Mouse (Mus musculus) granulocyte monocyte progenitor cell, adult 5-6 weeks (primary cell): ENCODE data around the gene Kcna10. TPM values are rescaled to one million over a fixed set of nuclear protein-coding genes. Genes with fewer than 3 reads are reported as not detected.

Experiments
- ATAC-seq: replicated peaks from 2 replicates; pipeline ENCODE4 v1.8.0; 2016; ENCODE audit warnings: mild to moderate bottlenecking, moderate TSS enrichment, inconsistent platforms; ENCODE audit not compliant: poor library complexity, severe bottlenecking
- total RNA-seq, 2 experiments: library from RNA; stranded (forward) in 1 of 2; stranded (reverse) in 1 of 2; fragments of 200-712, 200-1000 nt in 1 of 2; fragments of >200 nt in 1 of 2; fragmentation: Nextera tagmentation in 1 of 2; gene quantifications; 2 replicates each; pipeline ENCODE4 v1.2.3; 2014 to 2017

The Kcna10 gene
- total RNA-seq, 2 experiments from 2014 or later, result not detected

DNA sequence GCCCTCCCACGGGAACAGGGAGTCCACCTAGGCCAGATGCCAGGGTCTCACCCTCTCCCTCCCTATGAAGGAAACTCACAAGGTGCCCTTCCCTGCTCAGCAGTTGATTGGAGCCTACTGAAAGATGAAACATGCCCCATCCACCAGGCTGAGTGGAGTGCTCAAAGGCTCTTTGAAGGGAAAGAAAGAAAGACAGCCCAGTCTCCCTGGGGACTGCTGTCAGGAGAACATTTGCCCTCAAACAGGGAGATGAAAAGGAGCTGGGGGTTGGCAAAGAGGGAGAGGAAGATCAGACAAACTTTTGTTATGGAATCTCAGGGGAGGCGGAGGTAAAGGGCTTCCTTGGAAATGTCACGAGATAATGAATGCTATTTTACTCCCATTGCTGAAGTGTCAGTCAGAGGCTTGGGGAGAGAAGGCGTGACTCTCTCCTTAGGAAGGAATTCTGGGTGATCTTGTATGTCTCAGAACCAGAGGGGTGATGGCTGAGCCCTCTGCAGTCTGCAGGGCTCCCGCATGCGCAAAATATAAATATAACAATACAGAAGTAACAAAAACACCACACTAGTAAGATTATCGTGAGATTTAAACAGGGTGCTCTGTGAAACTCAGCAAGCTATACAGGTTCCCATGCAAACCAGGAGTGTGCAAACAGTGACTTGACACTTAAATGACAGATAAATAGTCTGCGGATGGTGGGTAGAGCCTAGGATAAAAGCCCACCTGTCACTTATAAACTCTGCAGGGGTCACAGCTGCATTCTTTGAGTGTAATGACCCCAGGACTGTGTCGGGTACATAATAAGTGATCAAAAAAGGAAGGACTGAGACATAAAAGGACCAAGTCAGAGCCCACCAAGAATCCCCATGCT lies 18.7 kb downstream of the Kcna10 start:
- no peak for ATAC-seq

DNA sequence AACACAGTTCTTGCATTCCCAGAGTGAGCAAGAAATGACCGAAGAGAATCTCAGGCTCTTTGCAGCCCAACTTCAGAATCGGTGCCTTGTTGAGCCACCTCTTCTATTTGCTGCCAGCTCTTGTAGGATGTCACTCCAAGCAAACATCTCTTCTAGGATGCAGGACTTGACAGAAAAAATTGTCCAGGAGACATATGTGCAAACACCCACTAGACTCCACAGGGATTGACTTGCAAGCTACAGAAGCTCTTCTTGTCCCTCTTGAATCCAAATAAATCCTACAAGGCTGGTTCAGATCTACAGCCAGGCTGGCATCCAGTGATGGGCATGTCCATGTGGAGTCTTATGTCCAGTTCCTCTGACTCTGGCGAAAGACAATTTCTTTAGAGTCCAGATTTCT lies 21.6 kb downstream of the Kcna10 start:
- no peak for ATAC-seq

DNA sequence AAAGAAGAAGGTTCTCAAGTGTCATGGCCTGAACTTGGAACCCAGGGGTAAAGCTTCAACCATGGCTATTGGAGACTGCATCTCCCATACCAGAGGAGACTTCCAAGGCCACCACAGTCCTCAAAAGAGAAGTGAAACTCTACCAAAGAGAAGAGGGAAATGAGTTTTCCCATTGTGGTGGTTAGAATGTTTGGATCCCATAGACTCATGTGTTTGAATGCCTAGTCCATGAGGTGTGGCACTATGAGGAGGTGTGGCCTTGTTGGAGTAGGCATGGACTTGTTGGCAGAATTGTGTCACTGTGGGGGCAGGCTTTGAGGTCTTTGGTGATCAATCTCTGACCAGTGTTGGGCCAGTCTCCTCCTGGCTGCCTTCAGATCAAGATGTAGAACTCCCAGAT lies 22.3 kb downstream of the Kcna10 start:
- peak; percentile 79 for ATAC-seq

DNA sequence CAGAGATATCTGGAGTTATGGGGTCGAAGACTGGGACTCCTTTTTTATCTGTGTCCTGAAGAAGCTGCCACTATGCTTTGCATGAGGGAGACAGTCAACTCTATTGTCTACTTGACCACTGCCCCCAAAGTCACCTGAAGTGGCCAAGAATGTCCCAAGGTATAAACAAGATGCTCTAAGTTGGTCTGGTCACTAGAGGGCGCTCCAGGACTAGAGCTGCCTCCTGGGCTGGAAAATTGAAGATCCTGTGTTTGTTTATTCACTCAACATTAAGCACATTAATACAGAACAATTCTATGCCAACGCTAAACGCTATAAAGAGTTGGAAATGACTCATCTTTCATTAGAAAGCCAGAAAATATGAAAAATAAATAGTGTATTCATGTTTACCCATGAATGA lies 23.1 kb downstream of the Kcna10 start:
- ATAC-seq, result peak; percentile 34; the same call in 1 of the 2 replicates

DNA sequence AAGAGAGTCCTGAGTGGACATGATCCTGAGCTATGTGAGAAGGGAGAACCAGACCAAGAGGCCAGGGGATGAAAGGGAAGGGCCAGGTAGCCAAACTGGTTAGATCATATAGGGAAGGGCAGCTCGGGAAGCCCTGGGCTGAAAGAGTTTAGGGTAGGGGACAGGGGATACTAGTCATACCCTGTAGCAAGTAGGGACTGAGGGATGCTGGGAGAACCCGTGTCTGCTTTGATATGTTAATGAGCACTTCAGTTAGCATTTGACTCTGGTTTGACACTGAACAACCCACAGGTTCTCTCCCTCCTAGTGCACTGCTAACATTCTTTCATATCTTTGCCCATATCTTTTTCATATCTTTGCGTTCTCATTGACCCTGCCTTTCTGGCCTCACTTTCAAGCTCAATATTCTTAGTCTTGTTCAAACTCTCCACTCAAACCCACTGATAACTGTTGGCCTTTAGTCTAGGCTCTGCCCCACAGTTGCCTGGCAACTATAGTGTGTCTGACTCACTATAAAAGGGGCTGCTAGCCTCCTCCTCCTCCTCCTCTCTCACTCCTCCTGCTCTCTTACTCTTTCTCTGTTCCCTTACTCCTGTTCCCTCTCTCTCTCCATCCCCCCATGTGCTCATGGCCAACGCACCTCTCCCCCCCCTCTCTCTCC lies 23.8 kb downstream of the Kcna10 start:
- no peak for ATAC-seq

DNA sequence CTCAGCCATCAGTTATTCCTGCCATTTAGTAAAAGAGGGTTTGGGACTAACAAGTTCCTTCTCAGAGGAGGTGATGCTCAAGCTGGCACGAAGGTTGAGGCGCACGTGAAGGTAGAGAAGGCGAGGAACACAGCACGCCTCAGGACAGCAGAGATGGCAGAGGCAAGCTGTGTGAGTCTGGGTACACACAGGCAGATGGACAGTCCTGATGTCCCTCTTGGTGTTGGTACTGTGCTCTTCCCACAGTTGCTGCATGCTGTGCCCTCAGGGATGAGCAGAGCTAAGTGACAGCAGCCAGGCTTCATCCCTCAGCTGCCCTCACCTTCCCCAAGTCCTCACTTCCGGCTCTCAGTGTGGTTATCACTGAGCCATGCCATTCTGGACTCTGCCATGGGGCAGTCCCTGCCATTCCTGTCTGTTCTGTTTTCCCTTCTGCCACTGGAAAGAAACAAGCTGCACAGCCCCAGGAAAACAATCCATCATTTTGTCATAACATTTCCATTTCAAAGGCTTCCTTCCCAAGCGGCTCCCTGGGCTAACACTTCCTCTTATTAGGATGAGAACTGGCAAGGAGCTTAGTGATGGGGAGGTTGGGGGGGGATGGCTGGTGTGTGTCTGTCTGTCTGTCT lies 24.9 kb downstream of the Kcna10 start:
- no peak for ATAC-seq

DNA sequence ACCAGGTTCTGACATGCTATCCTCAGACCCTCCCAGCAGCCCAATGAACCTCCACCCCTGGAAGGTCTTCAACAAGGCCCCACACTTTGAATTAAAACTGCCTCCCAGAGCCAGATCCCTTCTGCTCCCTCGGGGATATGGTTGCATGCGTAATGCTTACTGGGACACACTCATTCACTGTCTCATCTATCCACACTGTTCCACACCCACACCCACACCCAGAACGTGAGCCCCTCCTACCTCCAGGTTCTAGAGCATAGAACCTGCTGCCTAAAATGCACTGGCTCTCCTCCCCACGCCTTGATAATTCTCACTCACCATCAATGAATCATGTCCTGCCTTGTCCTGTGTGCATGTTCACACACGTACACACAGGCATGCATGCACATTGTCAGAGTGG lies 31.8 kb downstream of the Kcna10 start:
- no peak for ATAC-seq

DNA sequence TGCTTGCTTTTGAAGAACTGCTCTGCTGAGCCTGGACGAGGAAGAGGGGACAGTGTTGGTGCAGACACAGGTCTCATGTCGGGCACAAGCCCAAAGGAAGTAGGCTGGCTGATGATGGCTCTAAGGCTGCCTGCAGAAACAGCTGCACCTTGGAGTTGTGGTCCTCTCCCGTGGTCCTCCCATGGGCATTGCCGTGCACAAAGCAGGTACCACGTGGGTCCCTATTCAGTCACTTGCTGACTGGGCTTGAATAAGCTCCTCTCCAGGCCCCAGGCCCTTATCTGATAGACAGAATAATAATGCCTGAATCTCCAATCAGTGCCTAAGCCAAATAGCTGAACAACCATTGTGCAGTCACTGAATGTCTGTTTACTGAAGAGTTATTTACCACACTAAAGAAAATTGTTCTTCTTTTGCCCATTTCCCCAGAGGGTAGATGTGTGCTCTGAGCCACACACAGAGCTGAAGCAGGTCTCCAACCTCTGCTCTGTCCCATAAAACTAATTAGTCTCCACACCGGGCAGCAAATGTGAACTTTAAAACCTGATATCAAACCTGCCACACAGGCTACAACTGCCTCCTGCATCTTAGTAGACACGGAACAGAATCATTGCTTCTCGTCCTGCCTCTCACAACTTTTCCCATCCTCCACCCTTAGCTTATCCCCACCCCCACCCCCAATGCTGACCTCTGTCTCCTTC lies 33.7 kb downstream of the Kcna10 start:
- ATAC-seq, result no peak

DNA sequence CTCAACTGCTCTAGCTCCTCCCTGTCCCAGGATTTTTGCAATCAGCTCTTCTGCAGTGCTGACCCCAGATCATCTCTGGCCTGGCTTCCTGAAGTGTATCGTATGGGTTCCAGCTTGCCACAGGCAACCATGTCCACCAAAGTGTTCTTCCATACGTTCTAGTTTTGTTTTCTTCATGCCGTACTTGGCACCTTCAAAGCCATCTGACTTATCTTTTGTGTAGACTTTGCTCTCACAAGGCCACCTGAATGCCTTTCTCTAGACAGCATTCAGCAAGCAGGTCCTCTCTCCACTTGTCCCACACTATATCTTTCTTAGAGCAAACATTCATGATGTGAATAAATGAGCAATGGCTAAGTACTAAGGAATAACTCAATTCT lies 34.2 kb downstream of the Kcna10 start:
- no peak for ATAC-seq

DNA sequence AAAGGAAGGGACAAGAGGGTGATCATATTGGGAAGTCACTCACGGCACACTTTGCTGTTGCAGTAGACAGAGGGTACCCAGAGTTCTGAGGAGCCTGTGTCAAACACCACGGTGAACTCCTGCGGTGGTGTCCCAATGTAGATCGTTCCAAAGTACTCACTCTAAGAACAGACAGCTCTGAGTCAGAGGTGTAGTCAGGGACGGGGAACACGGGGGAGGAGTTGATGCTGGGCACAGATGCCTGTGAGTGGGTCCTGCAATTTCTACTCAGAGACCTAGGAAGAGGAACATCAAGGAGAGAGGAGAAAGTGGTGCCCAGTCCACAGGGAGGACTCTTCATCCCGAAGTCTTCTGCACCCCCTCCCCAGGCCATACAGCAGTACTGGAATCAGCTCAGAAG lies 35.7 kb downstream of the Kcna10 start:
- no peak for ATAC-seq

DNA sequence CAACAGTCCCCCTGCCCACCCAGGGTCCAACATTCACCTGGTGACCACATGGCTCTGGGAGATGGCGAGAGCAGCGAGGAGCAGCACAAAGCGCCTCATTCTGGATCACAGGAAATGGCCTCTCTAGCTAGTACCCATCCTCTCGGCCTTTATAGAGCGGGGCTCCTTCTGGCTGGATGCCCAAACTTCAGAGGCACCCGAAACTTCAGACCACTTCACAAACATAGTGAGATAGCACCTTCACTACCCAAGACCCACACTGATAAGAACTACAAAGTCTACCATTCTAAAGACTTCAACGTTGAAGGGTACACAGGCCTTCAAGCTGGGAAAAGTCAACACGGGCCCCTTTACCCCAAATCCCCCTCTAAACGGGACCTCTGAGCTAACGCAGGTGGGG lies 38.8 kb downstream of the Kcna10 start, which contains the start of gene Cym:
Cym (minus strand) TSS at position 125 of the 400 bp plus-strand sequence.
- ATAC-seq, result no peak

DNA sequence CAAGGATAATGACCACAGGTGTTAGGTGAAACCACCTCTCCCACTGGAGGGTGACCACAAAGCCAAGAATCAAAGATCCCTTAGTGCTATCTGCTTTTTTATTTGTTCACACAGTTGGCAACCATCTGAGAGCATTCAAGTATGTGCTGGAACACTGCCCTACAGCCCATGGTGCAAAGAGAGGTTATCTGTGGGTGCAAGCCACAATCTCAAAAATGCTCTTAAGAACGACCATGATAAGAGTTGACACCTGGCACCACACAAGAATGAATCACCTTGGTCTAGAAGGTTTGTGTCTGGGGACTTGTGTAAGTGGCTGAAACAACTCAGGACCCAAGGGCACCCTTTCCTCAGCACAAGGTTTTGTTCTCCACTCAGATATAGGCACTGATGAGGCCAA lies 40.4 kb downstream of the Kcna10 start:
- ATAC-seq, result no peak

DNA sequence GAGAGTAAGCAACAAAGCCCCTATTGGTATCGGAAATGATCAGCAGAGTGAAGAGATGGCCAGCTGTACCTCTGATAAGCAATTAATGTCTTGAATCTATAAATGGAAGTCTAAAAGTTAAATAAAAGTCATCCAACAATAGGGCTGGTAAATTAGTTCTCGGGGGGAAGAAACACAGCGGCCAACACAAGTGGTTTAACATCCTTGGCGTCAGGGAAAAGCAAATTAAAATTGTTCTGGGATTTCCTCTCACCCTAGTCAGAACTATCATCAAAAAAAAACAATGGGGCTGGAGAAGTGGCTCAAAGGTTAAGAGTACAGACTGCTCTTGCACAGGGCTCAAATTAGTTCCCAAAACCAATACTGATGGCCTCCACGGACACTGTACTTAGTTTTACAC lies 43.0 kb downstream of the Kcna10 start:
- no peak for ATAC-seq

DNA sequence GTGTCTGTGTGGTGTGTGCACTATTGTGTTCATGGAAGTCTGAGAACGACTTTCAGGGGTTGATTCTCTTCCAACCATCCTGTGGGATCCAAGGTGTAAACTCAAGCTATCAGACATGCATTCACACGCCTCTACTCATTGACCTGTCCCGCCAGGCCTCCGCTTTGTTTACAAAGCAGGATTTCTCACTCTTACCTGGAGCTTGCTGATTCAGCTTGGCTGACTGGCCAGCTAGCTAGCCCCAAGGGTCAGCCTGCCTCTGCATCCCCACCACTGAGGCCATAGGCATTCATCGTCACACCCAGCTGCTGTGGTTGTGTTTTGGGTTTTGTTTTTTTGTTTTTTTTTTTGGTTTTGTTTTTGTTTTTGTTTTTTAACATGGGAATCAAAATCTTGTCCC lies 46.4 kb downstream of the Kcna10 start:
- no peak for ATAC-seq

DNA sequence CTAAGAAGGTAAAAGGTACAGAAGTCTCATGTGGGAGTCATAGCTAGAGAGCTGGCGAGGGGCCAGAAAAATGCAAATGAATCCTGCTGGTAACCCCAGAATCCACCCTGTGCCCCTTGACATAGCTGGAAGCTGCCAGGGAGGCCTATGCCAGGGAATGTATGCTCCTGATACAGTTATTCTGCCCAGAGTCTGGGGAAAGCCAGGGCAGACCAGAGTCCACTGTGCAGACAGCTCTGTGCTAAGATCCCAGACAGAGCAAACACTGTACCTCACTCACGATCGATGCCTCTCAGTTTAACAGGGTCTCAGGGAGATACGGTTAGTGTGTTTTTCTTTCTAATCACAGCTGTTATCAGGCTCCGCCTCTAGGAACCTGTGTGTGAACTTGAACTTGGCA lies 47.0 kb downstream of the Kcna10 start:
- no peak for ATAC-seq

DNA sequence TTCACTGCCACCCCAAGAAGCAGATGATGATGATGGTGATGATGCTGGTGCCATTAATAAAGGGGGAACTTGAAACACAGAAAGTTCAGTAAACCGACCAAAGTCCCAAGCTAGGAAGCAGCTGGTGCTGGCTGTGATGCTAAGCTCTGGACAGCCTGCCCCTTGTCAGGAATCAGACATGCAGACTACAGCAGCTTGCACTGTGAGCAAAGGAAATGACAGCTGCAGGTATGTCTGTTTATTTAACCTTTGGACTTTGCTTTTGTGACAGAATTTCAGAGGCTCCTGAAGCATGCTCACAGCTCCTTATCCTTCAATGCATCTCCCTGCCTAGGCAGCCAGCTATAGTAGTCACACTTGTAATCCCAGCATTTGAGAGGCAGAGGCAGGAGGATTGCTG lies 47.7 kb downstream of the Kcna10 start, which contains the start of gene A630076J17Rik:
A630076J17Rik (plus strand) TSS at position 88 of the 400 bp plus-strand sequence.
- no peak for ATAC-seq

DNA sequence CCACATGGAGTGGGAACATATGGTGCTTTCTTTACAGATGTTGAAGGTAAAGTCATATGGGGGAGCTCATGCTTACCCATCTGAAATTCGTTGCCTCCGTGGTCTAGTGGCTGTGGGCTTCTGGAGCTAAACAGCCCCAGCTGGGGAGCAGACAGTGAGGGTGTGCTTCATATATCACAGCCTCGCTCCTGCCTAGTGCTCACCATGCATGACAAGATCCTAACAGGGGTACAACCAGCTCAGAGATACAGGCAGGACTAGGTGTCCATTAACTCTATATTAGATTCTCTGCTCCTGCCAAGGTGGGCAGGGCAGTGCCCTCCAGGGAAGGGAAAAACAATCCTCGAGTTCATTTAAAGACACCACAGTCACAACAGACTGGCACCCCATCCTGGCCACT lies 48.3 kb downstream of the Kcna10 start:
- ATAC-seq, result no peak

DNA sequence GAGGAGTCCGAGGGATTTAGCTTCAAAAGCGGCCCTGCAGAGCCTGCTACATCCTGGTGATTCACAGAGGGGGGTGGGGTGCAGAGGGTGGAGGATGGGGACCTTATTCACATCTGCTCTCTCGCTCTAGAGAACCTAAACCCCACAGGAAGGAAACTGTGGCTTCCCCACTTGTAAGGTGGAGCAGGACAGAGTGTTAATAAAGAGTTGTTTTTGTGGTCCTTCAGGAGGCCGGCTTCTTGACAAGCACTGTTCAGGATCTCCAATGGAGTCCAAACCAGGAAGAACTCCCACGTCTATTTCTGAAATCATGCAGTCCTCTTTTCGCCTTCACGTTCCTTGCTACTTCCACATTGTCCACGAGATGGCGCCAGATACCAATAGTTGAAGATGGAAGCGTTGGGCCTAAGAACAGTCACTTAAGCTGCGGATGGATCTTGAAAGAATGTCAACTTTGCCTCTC lies 50.5 kb downstream of the Kcna10 start:
- peak; percentile 87 for ATAC-seq

DNA sequence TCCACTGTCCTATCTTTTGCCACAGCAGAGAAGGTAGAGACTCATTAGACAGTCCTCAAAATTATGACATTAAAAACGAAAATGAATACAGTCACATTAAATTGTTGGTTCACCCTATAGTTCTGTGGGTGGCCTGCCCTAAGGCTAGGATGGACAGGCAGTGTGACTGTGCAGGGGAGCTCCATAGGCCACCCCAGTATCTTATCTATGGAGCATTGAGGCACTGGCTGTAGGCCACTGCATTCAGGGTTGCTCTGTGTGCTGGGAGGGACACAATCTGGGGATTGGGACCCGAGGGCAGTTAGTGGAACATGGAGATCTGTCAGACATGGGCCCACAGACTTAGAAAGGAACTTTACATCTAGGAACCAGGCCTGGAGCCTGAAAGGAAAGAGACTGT lies 51.1 kb downstream of the Kcna10 start:
- no peak for ATAC-seq

DNA sequence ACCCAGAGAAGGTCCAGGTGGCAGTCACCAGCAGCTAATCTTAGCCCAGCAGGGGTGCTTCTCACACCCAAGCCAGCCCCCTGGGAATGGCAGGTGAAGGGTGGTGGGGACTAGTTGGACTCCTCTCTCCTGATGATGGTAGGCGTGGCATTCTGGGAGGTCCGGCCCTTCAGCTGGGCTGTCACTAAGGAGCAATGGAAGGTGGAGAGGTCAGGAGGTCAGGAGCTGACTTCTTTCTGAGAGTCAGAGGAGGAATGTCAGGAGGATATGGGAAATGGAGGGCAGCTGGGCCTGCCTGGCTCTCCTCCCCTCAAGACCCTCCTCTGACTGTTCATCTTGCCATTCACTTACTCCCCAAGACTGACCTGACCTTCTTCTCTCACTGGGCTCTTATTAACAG lies 55.2 kb downstream of the Kcna10 start:
- no peak for ATAC-seq
